Mouse (Mus musculus) mature B cell (primary cell): ENCODE measurements around the gene Tsc2.
"Not testable (repeated sequence)": the region's sequence is repeated elsewhere in the genome, so short reads cannot be mapped to it uniquely, and the experiment has no call there.

Experiments used
- in situ Hi-C: fragments of 300-500 bp; cut with MboI; formaldehyde crosslinking; loops from 2 replicates; pipeline ENCODE4 v1.14.3; 2019

Tsc2 gene

GRCm38 (mm10) chr17:24632167-24632812, at the start of gene Tsc2, which contains the start of gene Nthl1:
Gene Tsc2 (minus strand): TSS chr17:24632630.
Gene Nthl1 (plus strand): TSS chr17:24632680.
- in situ Hi-C loops: loop anchor here (10.0 kb wide), 1 partner anchor 87 kb away; the partner anchor contains the start of gene Pkd1

- in situ Hi-C loops: no loop called here
Measured at GRCm38 (mm10) chr17:24677500-24678080, 45.2 kb upstream of the Tsc2 start.

- in situ Hi-C loops: no loop called here
Measured at GRCm38 (mm10) chr17:24676877-24677276, 44.4 kb upstream of the Tsc2 start.

GRCm38 (mm10) chr17:24676187-24676586, 43.8 kb upstream of the Tsc2 start:
- in situ Hi-C loops: no loop called here

GRCm38 (mm10) chr17:24674277-24674676, 41.8 kb upstream of the Tsc2 start:
- in situ Hi-C loops: no loop called here

- in situ Hi-C loops: no loop called here
Measured at GRCm38 (mm10) chr17:24672141-24672540, 39.7 kb upstream of the Tsc2 start.

GRCm38 (mm10) chr17:24671346-24671745, 38.9 kb upstream of the Tsc2 start:
- in situ Hi-C loops: no loop called here

- in situ Hi-C loops: no loop called here
Measured at GRCm38 (mm10) chr17:24670246-24670844, 37.9 kb upstream of the Tsc2 start.

- in situ Hi-C loops: no loop called here
Measured at GRCm38 (mm10) chr17:24669545-24670245, 37.3 kb upstream of the Tsc2 start, which contains the start of gene Zfp598. Gene Zfp598 (plus strand): TSS chr17:24669687.

- in situ Hi-C loops: not testable (repeated sequence)
Measured at GRCm38 (mm10) chr17:24669214-24669544, 36.7 kb upstream of the Tsc2 start.

GRCm38 (mm10) chr17:24667416-24667815, 35.0 kb upstream of the Tsc2 start:
- in situ Hi-C loops: no loop called here

GRCm38 (mm10) chr17:24667011-24667410, 34.6 kb upstream of the Tsc2 start:
- in situ Hi-C loops: not testable (repeated sequence)

- in situ Hi-C loops: loop anchor here (10.0 kb wide), 1 partner anchor 123 kb away; the partner anchor contains the start of gene Rab26
Measured at GRCm38 (mm10) chr17:24658017-24658758, 25.8 kb upstream of the Tsc2 start, which contains the start of gene Npw. Gene Npw (minus strand): TSS chr17:24658457.

GRCm38 (mm10) chr17:24654969-24655368, 22.5 kb upstream of the Tsc2 start:
- in situ Hi-C loops: loop anchor here (10.0 kb wide), 1 partner anchor 120 kb away; the partner anchor contains the start of gene Rab26

GRCm38 (mm10) chr17:24653967-24654710, 21.7 kb upstream of the Tsc2 start:
- in situ Hi-C loops: loop anchor here (10.0 kb wide), 1 partner anchor 119 kb away; the partner anchor contains the start of gene Rab26

GRCm38 (mm10) chr17:24651835-24652234, 19.4 kb upstream of the Tsc2 start:
- in situ Hi-C loops: loop anchor here (10.0 kb wide), 1 partner anchor 117 kb away; the partner anchor contains the start of gene Rab26

- in situ Hi-C loops: loop anchor here (10.0 kb wide), 1 partner anchor 116 kb away; the partner anchor contains the start of gene Rab26
Measured at GRCm38 (mm10) chr17:24650766-24651165, 18.3 kb upstream of the Tsc2 start.

GRCm38 (mm10) chr17:24650070-24650616, 17.7 kb upstream of the Tsc2 start, which contains the start of gene Slc9a3r2:
Gene Slc9a3r2 (minus strand): TSS chr17:24650327.
- in situ Hi-C loops: loop anchor here (10.0 kb wide), 1 partner anchor 115 kb away; the partner anchor contains the start of gene Rab26

- in situ Hi-C loops: loop anchor here (10.0 kb wide), 1 partner anchor 115 kb away; the partner anchor contains the start of gene Rab26
Measured at GRCm38 (mm10) chr17:24649581-24650069, 17.2 kb upstream of the Tsc2 start.
